Mouse (Mus musculus) intestine, embryonic 16.5 days (tissue): ENCODE results near the gene Klhdc7a. TPM values are rescaled to one million over a fixed set of nuclear protein-coding genes. Genes with fewer than 3 reads are reported as not detected.

ENCODE experiments used
- ATAC-seq: fragments of 200-750 bp; cut with Nextera tagmentation; 2 replicates; pipeline ENCODE4 v1.8.0; 2017; ENCODE audit warnings: moderate TSS enrichment, moderate library complexity
- H3K27ac ChIP-seq: fragments of 300-500 bp; sonication (generic); 2 replicates; pipeline ENCODE4 v1.5.1; 2014; ENCODE audit warnings: mild to moderate bottlenecking, low read length
- H3K27me3 ChIP-seq: fragments of 300-500 bp; sonication (generic); replicated peaks from 2 replicates; pipeline ENCODE4 v1.6.1; 2014; ENCODE audit warnings: low read length, control low read depth, mixed read lengths; ENCODE audit not compliant: control insufficient read depth, insufficient read depth
- H3K36me3 ChIP-seq: fragments of 300-500 bp; sonication (generic); 2 replicates; pipeline ENCODE4 v1.6.1; 2014; ENCODE audit warnings: low read length, control low read depth; ENCODE audit not compliant: control insufficient read depth, insufficient read depth
- H3K4me1 ChIP-seq: fragments of 300-500 bp; sonication (generic); 2 replicates; pipeline ENCODE4 v1.6.1; 2014; ENCODE audit warnings: low read length, control low read depth, mixed read lengths; ENCODE audit not compliant: control insufficient read depth, insufficient read depth
- H3K4me2 ChIP-seq: fragments of 300-500 bp; sonication (generic); 2 replicates; pipeline ENCODE4 v1.6.1; 2014; ENCODE audit warnings: low read depth, low read length, control low read depth
- H3K4me3 ChIP-seq: fragments of 300-500 bp; sonication (generic); 2 replicates; pipeline ENCODE4 v1.5.1; 2014; ENCODE audit warnings: mild to moderate bottlenecking, low read length
- H3K9ac ChIP-seq: fragments of 300-500 bp; sonication (generic); 2 replicates; pipeline ENCODE4 v1.6.1; 2014; ENCODE audit warnings: low read depth, low read length
- H3K9me3 ChIP-seq: fragments of 300-500 bp; sonication (generic); 2 replicates; pipeline ENCODE4 v1.6.1; 2016; ENCODE audit warnings: low read length, control low read depth; ENCODE audit not compliant: control insufficient read depth
- WGBS: fragments of 180-500 bp; shearing (Covaris S2); extraction: QIAGEN DNeasy Blood & Tissue Kit; methylation state at CpG from one replicate; pipeline ENCODE4 v1.1.7; 2014; 5-methylcytosine and 5-hydroxymethylcytosine counted together
- polyA plus RNA-seq: library from polyadenylated mRNA; unstranded; fragments of >200 nt; fragmentation: Nextera tagmentation; extraction: Ambion mirVana; gene quantifications from 2 replicates; pipeline ENCODE4 v1.2.1, GENCODE M21; 2015

The Klhdc7a gene
- polyA plus RNA-seq, 1 experiment from 2014 or later, result 0.27 TPM

GRCm38 (mm10) chr4:139993111-139993755, 25.4 kb upstream of the Klhdc7a start:
- no peaks in the 10 kb centered on the region for H3K9me3 ChIP-seq
- H3K36me3 ChIP-seq, result no peaks in the 10 kb centered on the region
- ATAC-seq, result no peak
- no peak overlapping the region for H3K9ac ChIP-seq
- no peaks in the 10 kb centered on the region for H3K27me3 ChIP-seq
- 0 out of 2 replicates have a peak overlapping the region, but pooled peaks have one; percentile 6 for H3K4me2 ChIP-seq
- H3K4me3 ChIP-seq, result no peak overlapping the region
- WGBS, result 10% methylated on average over 16 of the region's 16 CpGs
- H3K27ac ChIP-seq, result no peak overlapping the region
- H3K4me1 ChIP-seq, result peaks cover 7% of the 10 kb centered on the region; the same call in 1 of the 2 replicates

DNA sequence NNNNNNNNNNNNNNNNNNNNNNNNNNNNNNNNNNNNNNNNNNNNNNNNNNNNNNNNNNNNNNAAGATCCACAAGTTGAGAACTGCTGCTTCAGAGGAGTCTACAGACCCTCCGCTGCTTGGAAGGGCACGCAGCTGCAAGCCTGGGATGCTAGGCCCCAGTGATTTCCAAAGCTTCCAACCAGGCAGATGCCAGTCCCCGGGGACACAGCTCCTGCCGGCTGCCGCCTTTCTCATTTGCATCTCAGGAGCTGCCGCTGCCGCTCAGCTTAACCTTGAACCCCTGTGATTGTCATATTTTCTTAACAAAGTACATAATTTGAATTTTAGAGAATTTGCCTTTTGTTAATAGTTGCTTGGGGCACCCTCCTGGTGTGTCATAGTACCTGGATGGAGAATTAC, 19.1 kb upstream of the Klhdc7a start:
- ATAC-seq, result no peak
- 39% methylated on average over 7 of the region's 7 CpGs for WGBS
- Histone ChIP-seq H3K4me1 (no peaks in the 10 kb centered on the region), H3K9ac (no peak overlapping the region), H3K4me2 (no peak overlapping the region), H3K9me3 (no peaks in the 10 kb centered on the region), H3K27me3 (no peaks in the 10 kb centered on the region), H3K4me3 (no peak overlapping the region), H3K36me3 (no peaks in the 10 kb centered on the region), H3K27ac (no peak overlapping the region)

- Histone ChIP-seq H3K36me3 (no peaks in the 10 kb centered on the region), H3K4me2 (no peak overlapping the region), H3K4me1 (peaks cover 13% of the 10 kb centered on the region), H3K27ac (peak overlapping the region; percentile 20), H3K27me3 (no peaks in the 10 kb centered on the region), H3K9me3 (no peaks in the 10 kb centered on the region), H3K9ac (no peak overlapping the region), H3K4me3 (no peak overlapping the region)
- peak; percentile 87 for ATAC-seq
- WGBS, result 33% methylated on average over 5 of the region's 5 CpGs
Measured at GRCm38 (mm10) chr4:139978716-139979115, 10.9 kb upstream of the Klhdc7a start.

DNA sequence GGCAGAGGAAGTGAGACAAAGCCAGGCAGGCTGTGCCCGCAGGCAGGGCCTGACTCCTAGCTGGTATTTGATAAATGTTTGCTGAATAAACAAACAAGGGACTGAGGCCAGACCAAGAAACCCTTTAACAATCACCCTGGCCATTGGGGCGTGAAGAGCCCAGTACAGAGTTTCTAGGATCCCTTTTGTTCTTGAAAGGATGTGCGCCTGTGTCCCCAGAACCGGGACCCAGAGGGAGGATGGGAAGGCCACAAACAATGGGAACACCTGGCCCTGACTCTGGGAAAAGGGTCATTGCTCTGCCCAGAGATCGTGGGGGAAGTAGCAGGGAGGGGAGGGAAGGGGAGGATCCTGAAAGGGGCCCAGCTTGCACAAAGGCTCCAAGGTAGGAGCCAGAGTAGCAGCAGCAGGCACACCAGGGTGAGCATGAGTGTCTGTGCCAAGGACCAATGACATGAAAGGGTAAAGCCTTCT, 9.5 kb upstream of the Klhdc7a start:
- no peak overlapping the region for H3K4me3 ChIP-seq
- H3K4me2 ChIP-seq, result no peak overlapping the region
- H3K9me3 ChIP-seq, result no peaks in the 10 kb centered on the region
- no peak overlapping the region for H3K27ac ChIP-seq
- no peaks in the 10 kb centered on the region for H3K36me3 ChIP-seq
- peaks cover 13% of the 10 kb centered on the region for H3K4me1 ChIP-seq
- no peaks in the 10 kb centered on the region for H3K27me3 ChIP-seq
- no peak overlapping the region for H3K9ac ChIP-seq
- WGBS, result 23% methylated on average over 5 of the region's 5 CpGs
- ATAC-seq, result peak; percentile 36; the same call in 1 of the 2 replicates

- H3K4me2 ChIP-seq, result no peak overlapping the region
- 30% methylated on average over 7 of the region's 7 CpGs for WGBS
- no peak for ATAC-seq
- peaks cover 10% of the 10 kb centered on the region for H3K4me1 ChIP-seq
- no peaks in the 10 kb centered on the region for H3K9me3 ChIP-seq
- H3K27me3 ChIP-seq, result no peaks in the 10 kb centered on the region
- H3K27ac ChIP-seq, result no peak overlapping the region
- no peak overlapping the region for H3K9ac ChIP-seq
- H3K36me3 ChIP-seq, result no peaks in the 10 kb centered on the region
- H3K4me3 ChIP-seq, result no peak overlapping the region
Measured at GRCm38 (mm10) chr4:139974506-139974905, 6.7 kb upstream of the Klhdc7a start.

GRCm38 (mm10) chr4:139967475-139967891, 343 bp downstream of the Klhdc7a start:
- Histone ChIP-seq H3K4me2 (peak overlapping the region; percentile 31; the same call in 1 of the 2 replicates), H3K27me3 (no peaks in the 10 kb centered on the region), H3K4me3 (no peak overlapping the region), H3K36me3 (no peaks in the 10 kb centered on the region), H3K4me1 (peaks cover 9% of the 10 kb centered on the region), H3K9ac (no peak overlapping the region), H3K27ac (peak overlapping the region; percentile 31), H3K9me3 (no peaks in the 10 kb centered on the region)
- WGBS, result 15% methylated on average over 10 of the region's 10 CpGs
- peak; percentile 83 for ATAC-seq

DNA sequence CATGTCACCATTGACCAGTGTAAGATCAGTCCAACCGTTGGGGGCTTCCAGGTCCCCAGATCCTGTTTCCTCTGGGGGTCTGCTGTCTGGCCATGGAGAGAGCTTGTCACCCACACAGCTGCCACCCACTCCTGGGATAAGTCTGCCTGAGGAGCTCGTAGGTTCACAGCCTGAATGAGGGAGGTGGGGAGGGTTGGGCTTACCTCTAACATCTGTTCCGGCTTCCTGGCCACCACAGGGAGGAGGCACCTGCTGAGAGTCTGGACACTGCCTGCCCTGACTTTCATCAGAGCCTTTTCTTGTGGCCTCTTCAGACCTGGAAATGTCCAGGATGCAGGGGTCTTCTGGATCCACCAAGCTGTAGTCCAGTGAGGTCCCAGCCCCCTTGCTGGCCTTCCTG, 845 bp downstream of the Klhdc7a start:
- H3K4me1 ChIP-seq, result peaks cover 9% of the 10 kb centered on the region
- no peaks in the 10 kb centered on the region for H3K9me3 ChIP-seq
- H3K36me3 ChIP-seq, result no peaks in the 10 kb centered on the region
- H3K4me2 ChIP-seq, result peak overlapping the region; percentile 31; the same call in 1 of the 2 replicates
- H3K27me3 ChIP-seq, result no peaks in the 10 kb centered on the region
- H3K9ac ChIP-seq, result no peak overlapping the region
- ATAC-seq, result peak; percentile 41; the same call in 1 of the 2 replicates
- H3K4me3 ChIP-seq, result no peak overlapping the region
- peak overlapping the region; percentile 23; the same call in 1 of the 2 replicates for H3K27ac ChIP-seq
- WGBS, result 40% methylated on average over 3 of the region's 3 CpGs

DNA sequence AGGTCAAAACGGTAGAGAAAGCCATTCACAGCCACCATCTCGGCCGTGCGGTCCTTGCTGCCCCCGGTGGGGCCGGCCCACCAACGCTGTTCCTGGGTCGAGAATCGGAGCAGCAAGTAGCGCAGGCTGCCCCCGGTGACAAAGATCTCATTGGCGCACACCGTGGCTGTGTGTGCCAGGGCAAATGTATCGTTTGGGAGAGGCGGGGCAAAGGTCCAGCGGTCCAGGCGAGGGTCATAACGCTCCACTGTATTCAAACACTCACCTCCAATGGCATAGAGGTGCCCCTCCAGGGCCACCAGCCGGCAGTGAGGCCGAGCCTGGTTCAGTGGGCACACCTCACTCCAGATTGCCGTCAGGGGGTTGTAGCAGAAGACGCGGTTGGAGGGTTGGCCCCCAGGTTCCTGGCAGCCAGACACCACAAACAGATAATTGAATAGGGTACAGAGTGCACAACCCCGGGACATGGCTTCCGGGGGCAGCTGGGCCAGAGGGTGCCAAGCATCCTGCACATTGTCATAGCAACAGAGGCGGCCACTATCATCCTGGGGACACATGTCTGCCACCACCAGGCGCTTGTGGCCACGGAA, 2.1 kb downstream of the Klhdc7a start:
- H3K27me3 ChIP-seq, result no peaks in the 10 kb centered on the region
- H3K27ac ChIP-seq, result no peak overlapping the region
- no peak overlapping the region for H3K4me2 ChIP-seq
- no peak for ATAC-seq
- peaks cover 9% of the 10 kb centered on the region for H3K4me1 ChIP-seq
- no peak overlapping the region for H3K4me3 ChIP-seq
- WGBS, result 86% methylated on average over 28 of the region's 28 CpGs
- H3K36me3 ChIP-seq, result no peaks in the 10 kb centered on the region
- H3K9me3 ChIP-seq, result no peaks in the 10 kb centered on the region
- H3K9ac ChIP-seq, result no peak overlapping the region

DNA sequence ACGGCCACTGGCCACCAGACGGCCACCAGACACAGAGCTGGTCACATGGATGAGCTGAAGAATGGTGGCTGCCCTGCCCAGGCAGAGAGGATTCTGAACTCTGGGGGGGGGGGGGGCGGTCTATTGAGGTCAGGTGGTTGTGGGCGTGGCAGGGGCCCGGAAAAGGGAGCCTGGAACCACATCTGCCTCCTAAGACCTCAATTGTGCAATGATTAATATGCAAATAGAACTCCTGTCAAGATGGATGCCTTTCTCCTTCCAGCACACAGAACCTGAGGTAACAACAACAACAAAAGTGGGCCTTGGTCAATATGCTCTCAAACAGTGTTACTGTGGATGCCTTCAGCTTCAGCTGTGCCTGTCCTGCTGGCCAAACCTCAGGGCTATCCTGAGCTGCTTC, 3.4 kb downstream of the Klhdc7a start:
- H3K4me3 ChIP-seq, result no peak overlapping the region
- no peaks in the 10 kb centered on the region for H3K9me3 ChIP-seq
- H3K27ac ChIP-seq, result no peak overlapping the region
- peaks cover 9% of the 10 kb centered on the region for H3K4me1 ChIP-seq
- no peak overlapping the region for H3K4me2 ChIP-seq
- WGBS, result 61% methylated on average over 5 of the region's 5 CpGs
- H3K36me3 ChIP-seq, result no peaks in the 10 kb centered on the region
- no peak overlapping the region for H3K9ac ChIP-seq
- ATAC-seq, result no peak
- no peaks in the 10 kb centered on the region for H3K27me3 ChIP-seq
